Mouse (Mus musculus) small intestine, adult 2 months (tissue): ENCODE data around the gene Gpc6.

Experiments used
- CTCF ChIP-seq: fragments of 200-500 bp; IDR thresholded peaks from 2 replicates; pipeline ENCODE4 v1.5.1; 2012; ENCODE audit warnings: low read depth, mild to moderate bottlenecking, control low read depth, inconsistent platforms, low read length, moderate library complexity, mixed read lengths; ENCODE audit not compliant: insufficient replicate concordance, insufficient read length; ENCODE audit errors: extremely low read depth
- POLR2A ChIP-seq: fragments of 200-500 bp; IDR thresholded peaks from 2 replicates; pipeline ENCODE4 v1.6.1; 2012; ENCODE audit warnings: low read depth, mild to moderate bottlenecking, control low read depth, inconsistent platforms, low read length, moderate library complexity

DNA sequence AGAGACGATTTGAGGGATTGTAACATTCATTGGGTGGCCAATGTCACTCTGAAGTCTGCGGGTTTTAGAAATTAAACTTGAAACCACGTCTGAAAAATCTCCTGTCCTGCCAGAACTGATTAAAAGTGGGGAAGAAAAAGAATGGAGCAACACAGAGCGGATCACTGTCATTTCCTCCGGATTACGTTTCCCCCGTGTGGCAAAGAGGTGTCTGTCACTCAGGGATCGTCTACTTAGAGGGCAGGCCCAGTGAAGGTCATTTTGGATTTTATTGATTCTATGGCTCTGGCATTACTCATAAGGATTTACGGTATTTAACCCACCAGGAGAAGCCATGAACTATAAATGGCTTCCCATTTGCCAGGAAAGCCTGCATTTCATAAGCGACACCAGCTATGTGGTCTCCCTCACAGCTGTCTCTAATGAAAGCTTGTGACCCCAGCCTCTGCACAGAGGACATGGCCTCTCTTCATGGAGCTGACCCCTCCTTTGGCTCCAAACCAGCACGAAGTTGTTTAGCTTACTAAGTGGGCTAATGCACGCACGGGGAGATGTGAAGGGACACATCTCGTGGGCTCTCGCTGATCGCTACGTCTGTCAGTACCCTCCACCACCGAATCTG is 996.4 kb downstream of the Gpc6 start:
- TF ChIP-seq CTCF (no peak), POLR2A (no peak)
